Mouse (Mus musculus) adrenal gland, adult (tissue): ENCODE measurements around the gene Fdx1l.
A peak's percentile ranks its signal among the peaks of the same experiment; 100 is the strongest.

ENCODE experiments used
- DNase-seq, 2 experiments: peaks; one replicate each; pipeline ENCODE4 v3.0.0; 2022 to 2023; ENCODE audit warnings: low spot score in 1 of 2; ENCODE audit not compliant: inconsistent age in 2 of 2

Gene Fdx1l

DNA sequence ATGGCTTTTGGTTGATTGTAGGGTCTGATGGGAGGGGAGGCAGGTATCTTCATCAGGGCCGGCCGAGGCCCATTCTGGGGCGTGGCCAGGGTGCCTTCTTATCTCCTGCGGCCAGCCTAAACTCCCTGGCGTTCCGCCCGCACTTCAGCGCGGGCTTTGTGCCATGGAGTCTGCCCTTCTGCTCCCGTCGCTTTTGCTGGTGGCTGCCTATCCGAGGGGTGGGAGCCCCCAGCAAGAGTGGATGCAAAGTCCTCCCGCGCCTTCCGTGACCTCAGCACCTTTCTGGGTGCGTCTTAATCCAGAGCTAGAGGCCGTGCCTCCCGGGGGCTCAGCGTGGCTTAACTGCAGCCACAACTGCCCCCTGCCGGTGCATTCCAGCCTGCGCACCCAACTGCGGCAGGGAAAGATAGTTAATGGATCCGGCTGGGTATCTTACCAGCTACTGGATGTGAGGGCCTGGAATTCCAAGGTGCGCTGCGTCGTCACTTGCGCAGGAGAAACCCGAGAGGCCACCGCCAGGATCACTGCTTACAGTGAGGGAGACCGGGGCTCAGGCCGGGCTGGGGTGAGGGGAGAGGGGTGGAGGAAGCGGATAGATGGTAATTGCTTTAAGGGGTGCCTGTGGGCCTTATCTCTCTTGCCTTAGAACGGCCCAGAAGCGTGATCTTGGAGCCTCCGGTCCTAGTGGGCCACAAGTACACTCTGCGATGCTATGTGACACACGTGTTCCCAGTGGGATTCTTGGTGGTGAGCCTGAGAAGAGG is 43.9 kb downstream of the Fdx1l start, which contains the start of gene Icam4:
TSS of gene Icam4 (plus strand) at position 83 of the 764 bp plus-strand sequence.
- peak; percentile 88 to 96 for DNase-seq

DNA sequence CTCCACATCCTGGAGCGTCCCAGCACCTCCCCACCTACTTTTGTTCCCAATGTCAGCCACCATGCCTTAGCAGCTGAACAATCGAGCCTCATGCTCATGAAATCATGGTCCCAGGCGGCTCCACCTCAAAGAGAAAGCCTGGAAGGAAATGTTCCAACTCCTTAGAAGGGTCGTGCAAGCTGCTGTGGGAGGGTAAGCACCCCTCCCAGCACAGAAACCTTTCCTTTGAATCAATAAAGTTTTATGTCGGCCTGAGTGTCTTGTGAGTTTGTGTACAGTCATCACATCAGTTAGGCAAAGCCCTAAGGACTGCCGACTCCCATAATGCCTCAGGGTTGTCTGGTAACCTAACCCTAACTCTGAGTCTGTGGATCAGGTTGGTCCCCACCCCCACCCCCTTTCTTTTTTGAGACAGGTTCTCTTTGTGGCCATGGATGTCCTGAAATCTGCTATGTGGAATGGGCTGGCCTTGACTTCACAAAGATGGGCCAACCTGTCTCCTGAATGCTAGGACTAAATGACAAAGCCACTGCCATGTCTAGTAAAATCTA is 44.8 kb downstream of the Fdx1l start:
- no peak for DNase-seq

- DNase-seq: no peak
Observed at GRCm38 (mm10) chr9:21027774-21028290, 45.6 kb downstream of the Fdx1l start.

DNA sequence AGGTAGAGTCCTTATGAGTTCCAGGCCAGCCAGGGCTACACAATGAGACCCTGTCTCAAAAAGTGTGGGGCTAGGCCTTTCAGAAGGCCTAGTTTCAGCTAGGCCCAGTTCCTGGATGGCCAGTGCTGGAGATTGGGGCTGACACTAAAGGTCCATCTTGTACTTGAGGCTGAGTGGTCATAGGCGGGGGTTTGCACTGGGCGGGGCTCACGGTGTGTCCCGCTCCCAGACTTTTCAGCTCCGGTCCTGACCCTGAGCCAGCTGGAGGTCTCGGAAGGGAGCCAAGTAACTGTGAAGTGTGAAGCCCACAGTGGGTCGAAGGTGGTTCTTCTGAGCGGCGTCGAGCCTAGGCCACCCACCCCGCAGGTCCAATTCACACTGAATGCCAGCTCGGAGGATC is 46.6 kb downstream of the Fdx1l start:
- no peak for DNase-seq

GRCm38 (mm10) chr9:21025258-21025810 is 48.1 kb downstream of the Fdx1l start:
- peak in 1 of 2 experiments; percentile 25 for DNase-seq

- no peak for DNase-seq
Observed at GRCm38 (mm10) chr9:21022726-21023125, 50.7 kb downstream of the Fdx1l start.

DNA sequence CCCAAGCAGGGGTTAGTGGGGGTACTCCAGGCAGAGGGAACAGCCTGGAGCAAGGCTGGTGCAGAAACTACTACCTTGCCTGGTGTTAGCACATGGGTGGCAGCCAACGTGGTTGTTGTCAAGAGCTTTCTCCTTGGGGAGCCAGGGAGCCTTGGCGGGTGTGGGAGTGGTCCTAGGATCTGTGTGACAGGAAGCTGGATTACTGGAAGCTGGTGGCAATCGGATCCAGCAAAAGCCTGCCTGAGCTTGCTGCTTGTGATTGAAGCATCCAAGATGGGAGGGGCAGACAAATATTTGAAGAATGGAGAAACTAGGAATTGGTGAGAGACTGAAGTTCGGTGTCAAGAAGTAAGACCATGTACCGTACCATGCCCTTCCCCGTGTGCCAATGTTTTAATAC is 51.1 kb downstream of the Fdx1l start:
- DNase-seq: no peak

DNA sequence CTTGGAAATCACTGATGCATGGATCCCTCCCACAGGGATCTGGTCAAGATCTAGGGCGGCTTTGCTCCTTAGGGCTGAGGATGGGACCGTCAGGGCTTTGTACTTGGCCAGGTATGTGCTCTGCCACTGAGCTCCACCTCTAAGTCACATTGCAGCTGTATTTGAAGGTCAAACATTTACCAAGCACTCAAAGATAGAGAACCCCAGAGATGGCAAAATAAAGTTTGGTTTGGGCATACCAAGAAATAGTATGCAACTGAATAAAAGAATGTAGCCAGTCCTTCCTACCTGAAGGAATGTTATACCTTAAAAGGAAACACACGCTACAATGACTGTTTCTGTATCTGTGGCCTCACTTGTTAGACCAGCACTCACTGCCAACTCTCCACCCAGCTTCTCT is 52.1 kb downstream of the Fdx1l start:
- no peak for DNase-seq

GRCm38 (mm10) chr9:21018600-21018999 is 54.8 kb downstream of the Fdx1l start:
- DNase-seq: no peak
